Mouse (Mus musculus) adrenal gland, adult (tissue): ENCODE data around the gene Gfi1b.
A peak's percentile ranks its signal among the peaks of the same experiment; 100 is the strongest.

Experiments
- DNase-seq, 2 experiments: peaks; one replicate each; pipeline ENCODE4 v3.0.0; 2022 to 2023; ENCODE audit warnings: low spot score in 1 of 2; ENCODE audit not compliant: inconsistent age in 2 of 2

The Gfi1b gene

GRCm38 (mm10) chr2:28624870-28625269 lies 3.1 kb upstream of the Gfi1b start:
- DNase-seq, result no peak

GRCm38 (mm10) chr2:28622521-28623124 lies 841 bp upstream of the Gfi1b start:
- DNase-seq, result peak; percentile 22 to 68

GRCm38 (mm10) chr2:28621111-28621510 lies 671 bp downstream of the Gfi1b start:
- no peak for DNase-seq

- DNase-seq, result no peak
Observed at GRCm38 (mm10) chr2:28620522-28620921, 1.3 kb downstream of the Gfi1b start.

GRCm38 (mm10) chr2:28619369-28619768 lies 2.4 kb downstream of the Gfi1b start:
- DNase-seq, result no peak

- no peak for DNase-seq
Observed at GRCm38 (mm10) chr2:28618777-28619336, 2.9 kb downstream of the Gfi1b start.

- DNase-seq, result no peak
Observed at GRCm38 (mm10) chr2:28617498-28618486, 4.0 kb downstream of the Gfi1b start.

GRCm38 (mm10) chr2:28616874-28617273 lies 4.9 kb downstream of the Gfi1b start:
- DNase-seq, result no peak

GRCm38 (mm10) chr2:28616358-28616757 lies 5.4 kb downstream of the Gfi1b start:
- no peak for DNase-seq

GRCm38 (mm10) chr2:28613599-28613998 lies 8.2 kb downstream of the Gfi1b start:
- DNase-seq, result no peak

- no peak for DNase-seq
Observed at GRCm38 (mm10) chr2:28612436-28613063, 9.2 kb downstream of the Gfi1b start.

GRCm38 (mm10) chr2:28611407-28611787 lies 10.4 kb downstream of the Gfi1b start:
- DNase-seq, result no peak

- DNase-seq, result no peak
Observed at GRCm38 (mm10) chr2:28610716-28611406, 10.9 kb downstream of the Gfi1b start.

GRCm38 (mm10) chr2:28609851-28610250 lies 11.9 kb downstream of the Gfi1b start:
- DNase-seq, result no peak

GRCm38 (mm10) chr2:28607341-28608165 lies 14.2 kb downstream of the Gfi1b start:
- DNase-seq, result no peak

- DNase-seq, result no peak
Observed at GRCm38 (mm10) chr2:28606601-28607340, 15.0 kb downstream of the Gfi1b start.

GRCm38 (mm10) chr2:28605789-28606541 lies 15.8 kb downstream of the Gfi1b start:
- DNase-seq, result no peak

- no peak for DNase-seq
Observed at GRCm38 (mm10) chr2:28603542-28603941, 18.2 kb downstream of the Gfi1b start.
